Mouse (Mus musculus) stomach, postnatal 0 days (tissue): ENCODE measurements around the gene Gm10382.

Source experiments
- CTCF ChIP-seq: IDR thresholded peaks from 2 replicates; pipeline ENCODE4 v1.5.1; 2016; ENCODE audit warnings: antibody characterized with exemption, low read depth, mild to moderate bottlenecking, moderate library complexity
- EP300 ChIP-seq: optimal IDR thresholded peaks from 2 replicates; pipeline ENCODE3; 2016; ENCODE audit warnings: antibody characterized with exemption

- TF ChIP-seq CTCF (no peak), EP300 (no peak)
These were observed 17.3 kb downstream of the Gm10382 start for GRCm38 (mm10) chr5:125406322-125407016.
